Mouse (Mus musculus) lung, adult 18-20 months (tissue): ENCODE results near the gene Gm20388.

Source experiments
- DNase-seq, 2 experiments: peaks; one replicate each; pipeline ENCODE4 v3.0.0; 2022; ENCODE audit warnings: mixed read lengths in 2 of 2

Gm20388 gene

GRCm38 (mm10) chr8:120273430-120273829 is 362.8 kb downstream of the Gm20388 start:
- no peak for DNase-seq

- DNase-seq: peak; percentile 93 to 96
These were observed 365.6 kb downstream of the Gm20388 start for GRCm38 (mm10) chr8:120276051-120276890.

GRCm38 (mm10) chr8:120276891-120277426 is 366.3 kb downstream of the Gm20388 start:
- DNase-seq: peak in 1 of 2 experiments; percentile 55

DNA sequence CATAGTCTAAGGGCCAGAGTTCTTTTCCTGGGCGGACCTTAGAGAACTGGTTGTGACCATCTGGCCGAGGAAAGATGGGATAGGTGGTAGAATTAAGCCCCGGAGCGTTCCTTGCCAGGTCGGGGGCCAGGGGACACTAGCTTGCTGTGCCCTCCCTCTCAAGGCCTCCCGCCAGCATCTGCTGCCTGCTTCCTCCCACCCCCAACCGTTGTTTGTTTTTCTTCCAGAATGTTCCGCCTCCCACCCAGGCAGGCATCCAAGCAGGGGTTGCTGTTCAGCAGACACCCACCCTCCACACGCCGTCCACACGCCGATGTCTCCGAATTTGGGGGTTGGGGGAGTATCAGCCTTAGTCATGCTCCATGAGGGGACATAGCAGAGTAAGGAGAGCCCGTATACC is 367.4 kb downstream of the Gm20388 start:
- DNase-seq: peak in 1 of 2 experiments; percentile 44

DNA sequence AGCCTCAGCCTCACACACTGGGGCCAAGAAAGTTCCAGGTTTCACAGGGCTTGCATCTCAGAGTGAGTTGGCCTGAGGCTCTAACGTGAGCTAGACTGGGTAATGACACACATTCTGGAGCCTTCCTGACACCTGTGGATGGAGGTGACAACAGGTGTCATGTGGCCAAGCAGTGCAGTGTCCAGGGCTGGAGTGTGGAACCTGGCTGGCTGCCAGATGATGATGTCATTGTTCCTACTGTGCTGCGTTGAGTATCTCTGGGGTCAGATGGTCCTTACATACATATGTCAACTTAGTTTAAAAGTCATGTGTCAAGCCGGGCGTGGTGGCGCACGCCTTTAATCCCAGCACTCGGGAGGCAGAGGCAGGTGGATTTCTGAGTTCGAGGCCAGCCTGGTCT is 368.8 kb downstream of the Gm20388 start:
- no peak for DNase-seq

GRCm38 (mm10) chr8:120281487-120281886 is 370.8 kb downstream of the Gm20388 start:
- DNase-seq: peak; percentile 72 to 80

DNA sequence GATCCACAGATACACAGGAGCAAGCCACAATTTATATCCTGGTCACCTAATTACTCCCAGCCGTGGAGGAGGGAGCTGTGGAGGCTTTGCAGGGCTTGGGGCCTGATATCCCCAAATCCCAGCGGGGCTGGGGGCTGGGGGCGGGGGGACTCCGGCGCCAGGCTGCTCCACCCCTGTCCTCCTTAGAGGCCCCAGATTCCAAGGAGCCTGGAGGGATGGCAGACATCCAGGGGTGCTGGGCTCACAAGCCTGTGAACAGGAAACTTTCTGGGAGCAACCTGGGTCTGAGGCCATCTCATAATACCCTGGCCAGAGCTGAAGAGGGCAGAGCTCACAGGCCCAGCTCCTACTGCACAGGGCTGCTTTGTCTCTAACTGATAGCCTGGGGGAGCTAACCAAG is 371.8 kb downstream of the Gm20388 start:
- DNase-seq: no peak

- no peak for DNase-seq
These were observed 373.6 kb downstream of the Gm20388 start for GRCm38 (mm10) chr8:120284265-120284664.

DNA sequence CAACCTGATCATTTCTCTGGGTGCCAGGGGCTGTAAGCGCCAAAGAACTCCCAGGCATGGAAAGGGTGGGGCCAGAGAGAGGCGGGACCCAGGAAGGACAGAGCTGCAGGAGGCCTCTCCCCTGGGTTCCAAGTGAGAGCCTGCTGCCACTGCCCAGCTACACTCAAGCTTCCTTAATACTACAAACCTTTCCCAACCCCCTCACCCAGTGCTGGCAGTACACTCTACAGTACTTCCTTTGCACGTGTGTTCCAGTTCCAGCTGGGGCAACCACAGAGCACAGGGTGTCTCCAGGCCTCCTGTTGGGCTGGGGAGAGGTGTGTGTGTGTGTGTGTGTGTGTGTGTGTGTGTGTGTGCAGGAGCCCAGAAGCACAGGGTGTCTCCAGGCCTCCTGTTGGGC is 374.4 kb downstream of the Gm20388 start:
- peak; percentile 68 to 78 for DNase-seq

GRCm38 (mm10) chr8:120285878-120286277 is 375.2 kb downstream of the Gm20388 start:
- DNase-seq: no peak

- peak; percentile 36 to 66 for DNase-seq
These were observed 377.7 kb downstream of the Gm20388 start for GRCm38 (mm10) chr8:120288122-120288908.

GRCm38 (mm10) chr8:120289191-120289590 is 378.6 kb downstream of the Gm20388 start:
- DNase-seq: no peak

- peak; percentile 52 for DNase-seq
These were observed 379.1 kb downstream of the Gm20388 start for GRCm38 (mm10) chr8:120289698-120290181.

- DNase-seq: no peak
These were observed 380.0 kb downstream of the Gm20388 start for GRCm38 (mm10) chr8:120290614-120291013.

- no peak for DNase-seq
These were observed 381.0 kb downstream of the Gm20388 start for GRCm38 (mm10) chr8:120291650-120292049.

DNA sequence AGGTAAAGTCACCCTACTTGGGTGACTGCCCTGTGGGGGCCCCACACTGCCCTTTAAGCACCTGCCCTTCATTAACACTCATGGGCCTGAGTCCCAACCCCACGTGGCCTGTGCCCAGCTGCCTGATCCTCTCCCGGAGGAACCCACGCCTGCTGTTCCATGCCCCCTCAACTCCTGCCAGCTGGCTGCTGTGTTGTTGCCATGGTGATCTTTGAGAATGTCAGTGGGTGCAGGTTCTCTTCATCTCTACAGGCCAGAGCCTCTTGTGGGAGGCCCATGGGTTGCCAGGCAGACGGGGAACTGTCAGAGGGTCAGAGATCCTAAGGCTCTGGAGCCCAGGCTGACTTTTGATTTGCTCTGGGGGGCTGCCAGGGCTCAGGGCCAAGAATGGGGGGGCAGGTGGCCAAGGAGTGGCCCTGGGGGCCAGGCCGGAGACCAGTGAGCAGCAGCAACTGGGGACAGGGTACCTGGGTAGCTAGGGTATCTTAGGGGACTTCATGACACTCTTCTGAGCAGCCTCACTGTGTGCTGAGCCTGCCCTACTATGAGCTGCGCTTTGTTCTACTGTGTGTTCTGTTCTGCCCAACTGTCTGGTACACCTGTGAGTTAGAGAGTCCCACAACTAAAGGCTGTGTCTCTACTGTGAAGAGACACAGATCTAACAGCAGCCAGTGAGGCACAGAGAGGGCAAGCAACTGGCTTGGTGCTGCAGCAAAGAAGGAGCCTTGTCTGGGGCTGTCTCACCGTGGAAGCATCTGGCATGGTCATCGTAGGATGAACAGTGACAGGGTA is 381.9 kb downstream of the Gm20388 start:
- DNase-seq: peak in 1 of 2 experiments; percentile 40

- DNase-seq: no peak
These were observed 383.0 kb downstream of the Gm20388 start for GRCm38 (mm10) chr8:120293421-120294357.

GRCm38 (mm10) chr8:120294982-120295870 is 384.6 kb downstream of the Gm20388 start:
- no peak for DNase-seq

DNA sequence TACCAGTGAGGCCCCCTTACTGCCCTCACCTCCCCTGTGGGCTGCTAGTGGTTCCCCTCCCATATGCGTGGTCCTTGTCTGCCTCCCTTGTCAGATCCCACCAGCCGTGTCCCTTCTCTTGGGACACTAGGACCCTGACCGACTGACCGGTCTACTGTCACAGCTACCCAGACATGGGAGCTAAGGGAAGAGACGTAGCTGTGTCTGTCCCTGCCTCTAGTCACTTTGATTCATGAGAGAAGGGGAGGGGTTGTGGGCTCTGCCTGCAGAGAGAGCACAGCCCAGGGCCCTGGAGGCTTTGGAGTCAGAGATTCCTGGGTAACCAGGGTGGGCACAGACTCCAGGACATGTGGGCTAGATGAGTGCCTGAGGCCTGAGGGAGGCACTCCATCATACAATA is 386.4 kb downstream of the Gm20388 start:
- no peak for DNase-seq
